Mouse (Mus musculus): ENCODE data around the gene Mrpl34.

The Mrpl34 gene

DNA sequence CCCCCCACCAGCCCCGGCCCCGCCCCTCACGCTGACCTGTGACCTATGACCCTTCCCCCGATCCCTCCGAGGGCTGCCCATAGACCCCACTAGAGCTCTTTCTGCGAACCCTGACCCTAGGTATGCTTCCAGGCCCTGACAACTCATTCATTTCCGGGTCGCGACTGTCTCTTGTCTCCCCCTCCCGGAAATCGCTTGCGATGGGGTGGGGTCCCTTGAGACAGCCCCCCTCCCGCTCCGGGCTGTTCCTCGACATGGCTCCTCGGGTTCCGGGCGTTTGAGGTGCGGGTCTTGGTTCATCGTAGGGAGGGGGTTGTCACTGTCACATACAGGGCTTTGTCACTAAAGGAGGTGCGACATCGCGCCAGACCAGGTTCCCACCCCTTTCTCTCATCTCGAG is 4.7 kb downstream of the Mrpl34 start:
- peak; percentile 81 for DNase-seq

DNA sequence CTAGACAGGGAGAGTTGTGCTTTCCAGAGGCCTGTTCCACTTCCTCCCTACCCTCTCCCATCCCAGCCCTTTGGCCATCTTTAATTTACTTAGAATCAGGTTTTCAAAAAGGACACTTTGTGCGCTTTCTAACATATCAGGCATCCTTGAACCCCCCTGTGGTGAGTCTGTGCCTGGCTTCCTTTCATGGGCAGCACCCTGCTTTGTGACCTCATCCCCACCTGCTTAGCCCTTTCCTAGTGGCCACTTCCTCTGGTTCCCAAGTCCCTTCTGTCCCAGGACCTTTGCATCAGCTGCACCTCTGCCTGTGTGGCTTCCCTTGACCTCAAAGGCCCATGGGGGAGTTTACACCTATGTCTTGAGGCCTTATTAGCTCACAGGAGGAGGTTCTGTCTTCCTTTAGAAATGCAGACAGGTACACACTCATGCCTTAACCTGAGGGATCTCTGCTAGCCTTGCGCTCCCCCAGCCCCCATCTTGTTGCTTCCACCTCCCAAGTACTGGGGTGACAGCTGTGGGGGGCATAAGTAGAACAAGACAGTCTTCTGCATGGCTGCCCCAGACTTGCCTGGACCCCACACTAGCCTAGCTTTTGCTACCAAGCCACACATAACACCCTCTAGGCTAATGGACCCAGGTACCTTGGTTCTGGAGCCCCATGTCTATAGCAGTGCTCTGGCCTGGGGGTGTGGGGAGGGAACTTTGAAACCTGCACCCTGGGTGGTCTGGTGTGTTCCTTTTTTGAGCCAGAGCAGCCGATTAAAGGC is 5.6 kb downstream of the Mrpl34 start:
- DNase-seq, result peak in 1 of 2 experiments; percentile 25

GRCm38 (mm10) chr8:71470913-71471255 is 6.1 kb downstream of the Mrpl34 start:
- DNase-seq, result no peak

GRCm38 (mm10) chr8:71471861-71472260 is 7.1 kb downstream of the Mrpl34 start:
- DNase-seq, result no peak

GRCm38 (mm10) chr8:71472601-71473386 is 8.0 kb downstream of the Mrpl34 start:
- DNase-seq, result no peak

GRCm38 (mm10) chr8:71474344-71474743 is 9.6 kb downstream of the Mrpl34 start:
- DNase-seq, result peak in 1 of 2 experiments; percentile 30

- peak; percentile 66 to 67 for DNase-seq
Measured at GRCm38 (mm10) chr8:71474785-71475701, 10.3 kb downstream of the Mrpl34 start.

GRCm38 (mm10) chr8:71475702-71476075 is 10.9 kb downstream of the Mrpl34 start:
- peak; percentile 41 to 54 for DNase-seq

GRCm38 (mm10) chr8:71476099-71476940 is 11.6 kb downstream of the Mrpl34 start:
- peak; percentile 92 to 94 for DNase-seq

DNA sequence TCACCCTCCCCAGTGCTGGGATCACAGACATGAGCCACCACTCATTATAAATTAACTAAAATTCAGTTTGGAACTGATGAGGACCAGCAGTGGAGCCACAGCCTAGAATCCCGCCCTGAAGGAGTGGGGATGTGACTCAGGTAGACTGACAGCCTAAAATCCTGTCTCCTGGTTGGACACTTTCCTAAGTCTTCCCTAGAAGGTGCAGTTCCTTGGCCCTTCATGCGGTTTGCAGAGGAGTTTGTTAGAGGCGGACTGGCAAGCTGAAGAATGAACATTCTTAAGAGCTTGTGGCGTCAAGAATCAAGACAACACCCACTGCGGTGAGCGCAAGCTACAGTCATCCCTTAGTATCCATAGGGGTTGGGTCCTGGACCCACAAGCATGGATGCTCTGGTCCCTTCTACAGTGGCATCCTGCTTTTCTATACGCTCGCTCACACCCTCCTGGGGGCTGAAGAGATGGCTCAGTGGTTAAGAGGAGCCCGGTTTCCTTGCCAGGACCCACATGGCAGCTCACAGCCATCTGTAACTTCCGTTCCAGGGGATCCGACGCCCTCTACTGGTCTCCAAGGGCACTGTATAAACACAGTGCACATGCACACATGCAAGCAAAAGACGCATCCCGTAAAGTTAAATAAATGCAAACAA is 12.6 kb downstream of the Mrpl34 start:
- peak; percentile 80 to 87 for DNase-seq

GRCm38 (mm10) chr8:71478943-71479342 is 14.2 kb downstream of the Mrpl34 start:
- no peak for DNase-seq

DNA sequence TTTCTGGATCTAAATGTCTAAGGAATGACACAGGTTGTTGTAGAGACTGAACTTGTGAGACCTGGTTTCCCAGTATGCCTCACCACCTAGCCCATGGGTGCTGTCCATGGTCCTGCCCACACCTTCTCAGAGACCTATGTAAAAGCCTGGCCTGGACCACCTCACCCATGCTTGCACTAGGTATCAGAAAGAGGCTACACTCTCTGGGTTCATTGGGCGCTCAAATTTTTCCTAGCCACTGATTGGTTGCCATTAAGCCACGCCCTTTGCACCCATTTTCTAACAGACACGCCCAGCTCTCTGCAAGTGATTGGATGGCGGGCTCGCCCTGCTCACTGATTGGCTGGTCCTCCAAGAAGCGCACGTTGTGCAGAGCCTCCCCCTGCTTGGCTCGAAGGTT is 19.2 kb downstream of the Mrpl34 start:
- peak in 1 of 2 experiments; percentile 45 for DNase-seq

- no peak for DNase-seq
Measured at GRCm38 (mm10) chr8:71484736-71485135, 20.0 kb downstream of the Mrpl34 start.

DNA sequence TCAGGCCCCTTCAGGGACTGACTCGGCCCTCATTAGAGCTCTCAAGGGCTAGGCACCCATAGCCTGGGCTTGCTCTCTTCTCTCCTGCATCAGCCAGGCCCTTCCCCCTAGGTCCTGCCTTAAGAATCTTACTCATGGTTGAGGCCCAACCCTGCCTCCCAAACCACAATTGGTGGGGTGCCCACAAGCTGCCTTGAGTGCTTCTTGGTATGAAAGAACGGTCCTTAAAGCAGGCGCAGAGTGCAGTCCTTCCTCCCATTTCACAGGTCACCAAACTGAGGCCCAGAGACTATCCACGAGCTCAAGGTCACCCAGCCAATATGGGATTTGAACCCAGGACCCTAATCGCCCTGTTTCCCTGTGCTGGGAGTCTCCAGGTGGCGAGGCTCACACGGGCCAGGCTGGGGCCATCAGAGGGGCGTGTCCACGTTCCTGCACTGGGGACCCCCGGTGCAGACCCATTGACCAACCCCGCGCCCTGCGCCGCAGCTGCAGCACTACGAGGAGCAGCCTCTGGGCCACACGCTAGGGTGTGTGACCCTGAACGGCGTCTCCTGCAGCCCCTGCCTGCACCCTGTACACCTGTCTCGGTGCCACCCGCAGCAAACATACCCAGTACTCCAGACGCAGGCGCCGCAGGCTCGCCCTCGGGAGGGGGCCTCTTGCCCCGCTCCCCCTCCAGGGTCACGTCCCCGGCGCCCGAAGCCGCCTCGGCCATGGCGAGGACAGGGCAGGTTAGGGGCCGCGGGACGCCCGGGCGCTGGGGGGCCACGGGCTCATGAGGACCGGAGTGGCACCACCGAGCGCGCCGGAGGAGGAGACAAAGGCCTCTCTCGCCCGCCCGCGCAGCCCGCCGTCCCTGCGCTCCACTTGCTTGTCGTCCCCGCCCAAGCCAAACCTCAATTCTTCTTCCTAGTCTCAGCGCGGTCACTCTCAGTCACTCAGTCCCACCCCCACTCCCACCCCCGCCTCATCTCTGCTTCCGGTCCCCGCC is 20.7 kb downstream of the Mrpl34 start, which contains the start of gene Ano8:
Ano8 (minus strand) TSS at position 822 of the 994 bp plus-strand sequence.
- DNase-seq, result peak; percentile 93 to 94

GRCm38 (mm10) chr8:71486136-71486529 is 21.4 kb downstream of the Mrpl34 start:
- no peak for DNase-seq

GRCm38 (mm10) chr8:71487691-71488445 is 23.1 kb downstream of the Mrpl34 start, which contains the start of gene Gtpbp3:
Gene Gtpbp3 (plus strand): TSS chr8:71488103.
- peak; percentile 85 to 86 for DNase-seq

DNA sequence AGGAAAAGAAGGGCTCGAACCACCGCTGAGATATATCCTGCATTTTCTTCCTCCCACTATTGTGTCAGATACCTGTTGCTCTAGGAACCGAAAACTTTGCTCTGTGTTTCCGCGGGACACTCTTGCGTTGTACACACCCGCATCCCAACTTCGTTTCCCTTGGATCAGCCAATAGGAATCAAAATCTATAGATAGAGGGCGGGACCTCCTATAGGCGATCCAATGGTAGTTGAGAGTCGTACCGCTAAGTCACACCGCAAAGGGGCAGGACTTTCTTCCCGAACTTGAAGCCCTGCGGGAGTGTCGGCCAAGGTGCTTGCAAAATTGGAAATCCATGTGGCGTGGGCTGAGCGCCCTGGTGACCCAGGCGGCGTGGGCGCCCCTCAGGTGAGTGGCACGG is 23.7 kb downstream of the Mrpl34 start:
- DNase-seq, result peak; percentile 91

- peak; percentile 94 to 95 for DNase-seq
Measured at GRCm38 (mm10) chr8:71495039-71495438, 30.3 kb downstream of the Mrpl34 start.

- DNase-seq, result no peak
Measured at GRCm38 (mm10) chr8:71495811-71496210, 31.1 kb downstream of the Mrpl34 start.

All from cerebellum, postnatal 10 days (tissue).